Mouse (Mus musculus) stomach, embryonic 16.5 days (tissue): ENCODE measurements at regions not wholly inside any gene's neighbourhood (a gene's known extent, or its start where the extent isn't known, plus 50 kb on each side); places are given as distances from the start of the nearest gene placed in this dataset.

Experiments used
- ATAC-seq: fragments of 200-750 bp; cut with Nextera tagmentation; 2 replicates; pipeline ENCODE4 v1.8.0; 2017; ENCODE audit warnings: moderate number of reproducible peaks, moderate TSS enrichment; ENCODE audit not compliant: insufficient read depth, low FRiP score
- H3K27ac ChIP-seq: fragments of 300-500 bp; sonication (generic); 2 replicates; pipeline ENCODE4 v1.5.1; 2014; ENCODE audit warnings: low read length
- H3K27me3 ChIP-seq: fragments of 300-500 bp; sonication (generic); 2 replicates; pipeline ENCODE4 v1.6.1; 2014; ENCODE audit warnings: low read length, control low read depth, mixed read lengths; ENCODE audit not compliant: control insufficient read depth, insufficient read depth
- H3K36me3 ChIP-seq: fragments of 300-500 bp; sonication (generic); 2 replicates; pipeline ENCODE4 v1.6.1; 2014; ENCODE audit warnings: low read length; ENCODE audit not compliant: control insufficient read depth, insufficient read depth
- H3K4me1 ChIP-seq: fragments of 300-500 bp; sonication (generic); 2 replicates; pipeline ENCODE4 v1.6.1; 2014; ENCODE audit warnings: low read length, control low read depth, mixed read lengths; ENCODE audit not compliant: control insufficient read depth, insufficient read depth
- H3K4me2 ChIP-seq: fragments of 300-500 bp; sonication (generic); 2 replicates; pipeline ENCODE4 v1.6.1; 2014; ENCODE audit warnings: low read depth, low read length, mixed read lengths
- H3K4me3 ChIP-seq: fragments of 300-500 bp; sonication (generic); replicated peaks from 2 replicates; pipeline ENCODE4 v1.5.1; 2014; ENCODE audit warnings: mild to moderate bottlenecking, low read length
- H3K9ac ChIP-seq: fragments of 300-500 bp; sonication (generic); 2 replicates; pipeline ENCODE4 v1.6.1; 2014; ENCODE audit warnings: low read length
- H3K9me3 ChIP-seq: fragments of 300-500 bp; sonication (generic); replicated peaks from 2 replicates; pipeline ENCODE4 v1.6.1; 2016; ENCODE audit warnings: low read length, control low read depth; ENCODE audit not compliant: control insufficient read depth
- WGBS: fragments of 180-500 bp; shearing (Covaris S2); extraction: QIAGEN DNeasy Blood & Tissue Kit; methylation state at CpG from one replicate; pipeline ENCODE4 v1.1.7; 2014; 5-methylcytosine and 5-hydroxymethylcytosine counted together

- Histone ChIP-seq H3K27ac (no peak overlapping the region), H3K9ac (no peak overlapping the region), H3K4me1 (no peaks in the 10 kb centered on the region), H3K9me3 (no peaks in the 10 kb centered on the region), H3K4me3 (no peak overlapping the region), H3K27me3 (no peaks in the 10 kb centered on the region), H3K4me2 (no peak overlapping the region), H3K36me3 (no peaks in the 10 kb centered on the region)
- no peak for ATAC-seq
- 81% methylated on average over 2 of the region's 2 CpGs for WGBS
Observed at GRCm38 (mm10) chr2:92694797-92695196, 95.3 kb downstream of the Chst1 start.

GRCm38 (mm10) chr2:92695869-92696268, 96.4 kb downstream of the Chst1 start:
- H3K4me1 ChIP-seq: no peaks in the 10 kb centered on the region
- 36% methylated on average over 3 of the region's 3 CpGs for WGBS
- no peaks in the 10 kb centered on the region for H3K27me3 ChIP-seq
- H3K4me2 ChIP-seq: no peak overlapping the region
- no peaks in the 10 kb centered on the region for H3K36me3 ChIP-seq
- H3K9me3 ChIP-seq: no peaks in the 10 kb centered on the region
- no peak for ATAC-seq
- H3K4me3 ChIP-seq: no peak overlapping the region
- H3K27ac ChIP-seq: no peak overlapping the region
- no peak overlapping the region for H3K9ac ChIP-seq

GRCm38 (mm10) chr2:92697721-92698120, 98.2 kb downstream of the Chst1 start:
- ATAC-seq: no peak
- no peak overlapping the region for H3K4me2 ChIP-seq
- no peak overlapping the region for H3K4me3 ChIP-seq
- H3K4me1 ChIP-seq: no peaks in the 10 kb centered on the region
- no peak overlapping the region for H3K9ac ChIP-seq
- 73% methylated on average over 5 of the region's 5 CpGs for WGBS
- H3K27me3 ChIP-seq: no peaks in the 10 kb centered on the region
- no peaks in the 10 kb centered on the region for H3K36me3 ChIP-seq
- H3K27ac ChIP-seq: no peak overlapping the region
- no peaks in the 10 kb centered on the region for H3K9me3 ChIP-seq

- H3K4me3 ChIP-seq: no peak overlapping the region
- H3K36me3 ChIP-seq: no peaks in the 10 kb centered on the region
- no peak overlapping the region for H3K9ac ChIP-seq
- H3K4me1 ChIP-seq: no peaks in the 10 kb centered on the region
- no peak overlapping the region for H3K27ac ChIP-seq
- WGBS: 64% methylated on average over 6 of the region's 6 CpGs
- H3K27me3 ChIP-seq: no peaks in the 10 kb centered on the region
- no peak overlapping the region for H3K4me2 ChIP-seq
- no peak for ATAC-seq
- no peaks in the 10 kb centered on the region for H3K9me3 ChIP-seq
Observed at GRCm38 (mm10) chr2:92699360-92699759, 99.9 kb downstream of the Chst1 start.

GRCm38 (mm10) chr2:92704035-92704434, 104.5 kb downstream of the Chst1 start:
- 54% methylated on average over 3 of the region's 3 CpGs for WGBS
- Histone ChIP-seq H3K27ac (no peak overlapping the region), H3K9ac (no peak overlapping the region)

GRCm38 (mm10) chr2:92709668-92710067, 110.2 kb downstream of the Chst1 start:
- ATAC-seq: no peak
- 79% methylated on average over 3 of the region's 3 CpGs for WGBS
- Histone ChIP-seq H3K9ac (no peak overlapping the region), H3K27ac (no peak overlapping the region), H3K4me1 (no peaks in the 10 kb centered on the region), H3K36me3 (no peaks in the 10 kb centered on the region), H3K4me2 (no peak overlapping the region), H3K27me3 (peaks cover 3% of the 10 kb centered on the region; the same call in 1 of the 2 replicates), H3K9me3 (no peaks in the 10 kb centered on the region), H3K4me3 (no peak overlapping the region)

More at GRCm38 (mm10) chr2:92704035-92704434, 104.5 kb downstream of the Chst1 start:
- ATAC-seq: no peak
- Histone ChIP-seq H3K9me3 (no peaks in the 10 kb centered on the region), H3K36me3 (no peaks in the 10 kb centered on the region), H3K4me1 (no peaks in the 10 kb centered on the region), H3K27me3 (peaks cover 3% of the 10 kb centered on the region; the same call in 1 of the 2 replicates), H3K4me2 (no peak overlapping the region), H3K4me3 (no peak overlapping the region)

GRCm38 (mm10) chr2:92711122-92711777, 111.7 kb downstream of the Chst1 start:
- Histone ChIP-seq H3K4me3 (0 out of 2 replicates have a peak overlapping the region, but pooled peaks have one; percentile 10), H3K9ac (no peak overlapping the region), H3K36me3 (no peaks in the 10 kb centered on the region), H3K4me2 (peak overlapping the region; percentile 21; the same call in 1 of the 2 replicates), H3K27ac (no peak overlapping the region), H3K4me1 (no peaks in the 10 kb centered on the region), H3K9me3 (no peaks in the 10 kb centered on the region), H3K27me3 (peaks cover 3% of the 10 kb centered on the region; the same call in 1 of the 2 replicates)
- WGBS: 24% methylated on average over 15 of the region's 15 CpGs
- ATAC-seq: no peak

- no peak for ATAC-seq
- 61% methylated on average over 11 of the region's 11 CpGs for WGBS
- H3K4me1 ChIP-seq: no peaks in the 10 kb centered on the region
- no peak overlapping the region for H3K4me2 ChIP-seq
- H3K9ac ChIP-seq: no peak overlapping the region
- H3K36me3 ChIP-seq: no peaks in the 10 kb centered on the region
- no peak overlapping the region for H3K27ac ChIP-seq
- H3K9me3 ChIP-seq: no peaks in the 10 kb centered on the region
- H3K4me3 ChIP-seq: no peak overlapping the region
- peaks cover 3% of the 10 kb centered on the region; the same call in 1 of the 2 replicates for H3K27me3 ChIP-seq
Observed at GRCm38 (mm10) chr2:92712266-92713144, 113.0 kb downstream of the Chst1 start.

- WGBS: 78% methylated on average over 3 of the region's 3 CpGs
- H3K27ac ChIP-seq: no peak overlapping the region
- H3K9ac ChIP-seq: no peak overlapping the region
- no peak overlapping the region for H3K4me3 ChIP-seq
- H3K36me3 ChIP-seq: no peaks in the 10 kb centered on the region
- no peak overlapping the region for H3K4me2 ChIP-seq
- H3K4me1 ChIP-seq: no peaks in the 10 kb centered on the region
- ATAC-seq: no peak
- H3K27me3 ChIP-seq: no peaks in the 10 kb centered on the region
- peaks cover 4% of the 10 kb centered on the region; the same call in 1 of the 2 replicates for H3K9me3 ChIP-seq
Observed at GRCm38 (mm10) chr2:92717706-92718105, 118.2 kb downstream of the Chst1 start.
